Mouse (Mus musculus): ENCODE measurements around the gene Mrpl58. TPM values are rescaled to one million over a fixed set of nuclear protein-coding genes. Genes with fewer than 3 reads are reported as not detected.

Gene Mrpl58
- total RNA-seq, 4 experiments from 2014 or later = 79.1 to 92.9 (median 87.4) TPM

- no peak for DNase-seq (ENCODE audit: low spot score in 2 of 2)
Observed at GRCm38 (mm10) chr11:115455619-115456018, 52.1 kb downstream of the Mrpl58 start.

- no peak for DNase-seq (ENCODE audit: low spot score in 2 of 2)
Observed at GRCm38 (mm10) chr11:115456182-115456581, 52.6 kb downstream of the Mrpl58 start.

- no peak for DNase-seq (ENCODE audit: low spot score in 2 of 2)
Observed at GRCm38 (mm10) chr11:115457405-115457804, 53.9 kb downstream of the Mrpl58 start.

GRCm38 (mm10) chr11:115460976-115461375 is 57.4 kb downstream of the Mrpl58 start:
- no peak for DNase-seq (ENCODE audit: low spot score in 2 of 2)

GRCm38 (mm10) chr11:115461846-115462242 is 58.3 kb downstream of the Mrpl58 start:
- DNase-seq (ENCODE audit: low spot score in 2 of 2) = no peak

Small RNAs within 50 kb of the gene (microRNA-seq; reads per million reads assigned to microRNA genes)
- gene Mir3968 = not detected

Other genes starting within 250 kb of the Mrpl58 start
- gene Slc9a3r1, start 240.4 kb upstream of the Mrpl58 start, total RNA-seq (2022) = 1 to 10 TPM; 1.3 to 2.0 (median 1.5) TPM
- gene Tmem104, start 216.3 kb upstream of the Mrpl58 start, total RNA-seq (2022) = 1 to 10 TPM; 4.3 to 7.2 (median 6.3) TPM
- gene Nat9, start 215.9 kb upstream of the Mrpl58 start, total RNA-seq (2022) = 10 to 100 TPM; 13.3 to 16.6 (median 15.8) TPM
- gene Grin2c, start 136.5 kb upstream of the Mrpl58 start, total RNA-seq (2022) = under 1 TPM; 0.05 to 0.16 (median 0.14) TPM
- 1 to 10 TPM; 2.4 to 4.1 (median 2.7) TPM for gene Fdxr, start 126.7 kb upstream of the Mrpl58 start, total RNA-seq (2022)
- 1 to 10 TPM; 2.7 to 5.7 (median 4.6) TPM for gene Fads6, start 106.1 kb upstream of the Mrpl58 start, total RNA-seq (2022)
- gene Otop2, start 96.6 kb upstream of the Mrpl58 start, total RNA-seq (2022) = not detected
- gene Ush1g, start 81.7 kb upstream of the Mrpl58 start, total RNA-seq (2022) = under 1 TPM; 0.15 to 0.34 (median 0.24) TPM
- gene Otop3, start 69.0 kb upstream of the Mrpl58 start, total RNA-seq (2022) = not detected
- 1 to 10 TPM in 2 of 4 experiments, under 1 TPM in 2; 0.68 to 2.7 (median 1.2) TPM for gene Hid1, start 36.0 kb upstream of the Mrpl58 start, total RNA-seq (2022)
- gene Cdr2l, start 21.8 kb upstream of the Mrpl58 start, total RNA-seq (2022) = 1 to 10 TPM in 3 of 4 experiments, under 1 TPM in 1; 0.77 to 1.6 (median 1.1) TPM
- 100 to 1,000 TPM; 638 to 797 (median 746) TPM for gene Atp5h, start 16.2 kb downstream of the Mrpl58 start, total RNA-seq (2022)
- 10 to 100 TPM; 15.0 to 18.5 (median 16.4) TPM for gene Kctd2, start 16.4 kb downstream of the Mrpl58 start, total RNA-seq (2022)
- not detected for gene Trim80, start 36.8 kb downstream of the Mrpl58 start, total RNA-seq (2022)
- gene Slc16a5, start 58.7 kb downstream of the Mrpl58 start, total RNA-seq (2022) = not detected
- 1 to 10 TPM; 1.0 to 1.8 (median 1.5) TPM for gene Armc7, start 71.9 kb downstream of the Mrpl58 start, total RNA-seq (2022)
- gene Nt5c, start 88.1 kb downstream of the Mrpl58 start, total RNA-seq (2022) = 1 to 10 TPM; 5.4 to 7.4 (median 6.6) TPM
- 10 to 100 TPM; 64.3 to 70.0 (median 66.3) TPM for gene Jpt1, start 110.6 kb downstream of the Mrpl58 start, total RNA-seq (2022)
- 100 to 1,000 TPM; 138 to 163 (median 141) TPM for gene Sumo2, start 132.5 kb downstream of the Mrpl58 start, total RNA-seq (2022)
- gene Nup85, start 160.7 kb downstream of the Mrpl58 start, total RNA-seq (2022) = 10 to 100 TPM; 16.6 to 21.7 (median 20.9) TPM
- 10 to 100 TPM; 73.4 to 84.2 (median 81.8) TPM for gene Mrps7, start 200.2 kb downstream of the Mrpl58 start, total RNA-seq (2022)
- 10 to 100 TPM; 10.3 to 14.5 (median 11.6) TPM for gene Gga3, start 200.3 kb downstream of the Mrpl58 start, total RNA-seq (2022)
- gene Mif4gd, start 209.2 kb downstream of the Mrpl58 start, total RNA-seq (2022) = 10 to 100 TPM; 34.1 to 43.9 (median 40.3) TPM
- gene Slc25a19, start 224.5 kb downstream of the Mrpl58 start, total RNA-seq (2022) = 10 to 100 TPM; 35.7 to 45.7 (median 40.7) TPM